Mouse (Mus musculus): ENCODE measurements around the gene Shisa7. TPM values are rescaled to one million over a fixed set of nuclear protein-coding genes. Genes with fewer than 3 reads are reported as not detected.

The Shisa7 gene
- polyA plus RNA-seq, 1 experiment from 2014 or later = 0.05 TPM

GRCm38 (mm10) chr7:4844917-4845309 is 417 bp upstream of the Shisa7 start:
- Histone ChIP-seq H3K9ac (no peak overlapping the region), H3K4me2 (peak overlapping the region; percentile 70), H3K4me1 (replicated peaks) (peaks cover 17% of the 10 kb centered on the region), H3K9me3 (replicated peaks) (no peaks in the 10 kb centered on the region), H3K4me3 (peak overlapping the region; percentile 41), H3K27me3 (peaks cover 79% of the 10 kb centered on the region), H3K27ac (no peak overlapping the region), H3K36me3 (no peaks in the 10 kb centered on the region)
- ATAC-seq (replicated peaks; ENCODE audit: insufficient number of reproducible peaks, insufficient read depth, low FRiP score, low read depth) = peak; percentile 66
- 2% methylated on average over 13 of the region's 13 CpGs for WGBS

- peak overlapping the region; percentile 70 for H3K4me2 ChIP-seq
- ATAC-seq (replicated peaks; ENCODE audit: insufficient number of reproducible peaks, insufficient read depth, low FRiP score, low read depth) = no peak
- peaks cover 17% of the 10 kb centered on the region for H3K4me1 ChIP-seq (replicated peaks)
- peak overlapping the region; percentile 41 for H3K4me3 ChIP-seq
- no peak overlapping the region for H3K27ac ChIP-seq
- no peaks in the 10 kb centered on the region for H3K9me3 ChIP-seq (replicated peaks)
- H3K27me3 ChIP-seq = peaks cover 85% of the 10 kb centered on the region
- 3% methylated on average over 34 of the region's 34 CpGs for WGBS
- H3K9ac ChIP-seq = no peak overlapping the region
- no peaks in the 10 kb centered on the region for H3K36me3 ChIP-seq
Observed at GRCm38 (mm10) chr7:4843604-4844244, 772 bp downstream of the Shisa7 start.

DNA sequence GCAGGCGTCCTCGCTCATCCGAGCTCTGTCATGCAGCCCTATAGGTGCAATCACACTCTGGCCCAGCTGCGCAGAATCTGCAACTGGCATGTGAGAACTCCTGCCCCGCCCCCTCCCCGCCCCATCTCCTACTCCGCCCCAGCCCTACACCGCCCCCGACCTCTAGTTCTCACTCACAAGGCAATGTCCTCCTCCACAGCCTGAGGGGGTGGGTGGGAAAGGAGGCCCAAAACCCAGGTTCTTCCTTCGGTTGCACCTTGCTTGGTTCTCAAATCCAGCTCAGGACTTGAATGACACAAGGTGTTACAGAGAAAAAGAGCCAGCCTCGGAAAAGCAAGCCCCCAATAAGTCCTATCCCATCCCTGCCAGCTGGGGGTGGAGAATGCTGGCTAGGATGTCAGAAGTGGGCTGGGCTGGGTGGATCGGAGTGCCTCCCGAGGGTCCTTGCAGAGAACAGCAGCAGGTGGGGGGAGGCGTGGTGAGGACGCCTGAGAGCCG is 1.8 kb downstream of the Shisa7 start:
- Histone ChIP-seq H3K36me3 (no peaks in the 10 kb centered on the region), H3K27me3 (peaks cover 95% of the 10 kb centered on the region), H3K4me3 (peak overlapping the region; percentile 24), H3K4me2 (peak overlapping the region; percentile 70), H3K9ac (no peak overlapping the region), H3K27ac (no peak overlapping the region), H3K4me1 (replicated peaks) (peaks cover 17% of the 10 kb centered on the region), H3K9me3 (replicated peaks) (no peaks in the 10 kb centered on the region)
- peak; percentile 53 for ATAC-seq (replicated peaks; ENCODE audit: insufficient number of reproducible peaks, insufficient read depth, low FRiP score, low read depth)
- WGBS = under 1% methylated on average over 16 of the region's 16 CpGs

DNA sequence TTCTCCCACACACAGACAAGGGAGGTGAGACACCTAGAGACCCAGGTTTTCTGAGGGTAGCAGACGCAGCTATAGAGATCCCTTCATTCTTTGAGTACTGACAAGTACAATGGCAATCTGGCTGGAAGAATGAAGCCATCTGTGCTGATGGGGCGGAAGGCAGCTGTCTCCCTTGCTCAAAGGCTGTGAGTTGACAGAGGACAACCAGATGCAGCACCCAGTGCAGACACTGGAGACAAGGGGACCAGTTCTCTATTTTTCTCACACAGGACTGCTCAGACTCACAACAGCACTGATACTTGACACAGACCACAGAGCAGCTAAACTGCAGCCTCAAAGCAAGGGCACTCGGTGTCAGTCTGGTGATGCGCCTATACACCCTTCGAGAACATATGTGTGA is 2.4 kb downstream of the Shisa7 start:
- 0 out of 2 replicates have a peak overlapping the region, but pooled peaks have one; percentile 24 for H3K4me3 ChIP-seq
- no peak overlapping the region for H3K9ac ChIP-seq
- ATAC-seq (replicated peaks; ENCODE audit: insufficient number of reproducible peaks, insufficient read depth, low FRiP score, low read depth) = no peak
- no peak overlapping the region for H3K4me2 ChIP-seq
- 53% methylated on average over 5 of the region's 5 CpGs for WGBS
- H3K9me3 ChIP-seq (replicated peaks) = no peaks in the 10 kb centered on the region
- H3K4me1 ChIP-seq (replicated peaks) = peaks cover 17% of the 10 kb centered on the region
- no peaks in the 10 kb centered on the region for H3K36me3 ChIP-seq
- no peak overlapping the region for H3K27ac ChIP-seq
- peaks cover 98% of the 10 kb centered on the region for H3K27me3 ChIP-seq

- Histone ChIP-seq H3K9me3 (replicated peaks) (no peaks in the 10 kb centered on the region), H3K27me3 (peaks cover 95% of the 10 kb centered on the region), H3K9ac (no peak overlapping the region), H3K27ac (no peak overlapping the region), H3K4me1 (replicated peaks) (peaks cover 9% of the 10 kb centered on the region), H3K4me2 (no peak overlapping the region), H3K4me3 (no peak overlapping the region), H3K36me3 (no peaks in the 10 kb centered on the region)
- ATAC-seq (replicated peaks; ENCODE audit: insufficient number of reproducible peaks, insufficient read depth, low FRiP score, low read depth) = no peak
- WGBS = 11% methylated on average over 1 of the region's 1 CpGs
Observed at GRCm38 (mm10) chr7:4837639-4838038, 6.9 kb downstream of the Shisa7 start.

DNA sequence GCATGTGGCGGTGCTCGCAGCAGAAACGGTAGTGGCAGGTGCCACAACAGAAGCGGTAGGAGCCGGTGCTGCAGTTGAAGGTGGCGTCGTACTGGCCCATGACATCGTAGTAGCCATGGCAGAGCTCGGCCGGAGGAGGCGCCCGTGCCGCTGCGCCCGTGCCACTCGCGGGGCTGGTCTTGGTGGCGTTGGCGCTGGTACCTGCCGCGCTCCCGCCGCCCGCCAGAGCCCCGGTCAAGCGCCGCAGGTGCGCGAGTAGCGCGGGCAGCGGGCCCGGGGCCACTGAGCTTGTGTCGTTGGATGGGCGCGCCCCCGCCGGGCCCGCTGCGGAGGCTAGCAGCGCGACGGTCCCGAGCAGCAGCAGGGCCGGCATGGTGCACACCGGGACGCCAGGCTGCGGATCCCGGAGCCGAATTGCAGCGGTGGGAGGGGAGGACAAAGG is 8.1 kb downstream of the Shisa7 start:
- no peaks in the 10 kb centered on the region for H3K9me3 ChIP-seq (replicated peaks)
- under 1% methylated on average over 51 of the region's 51 CpGs for WGBS
- H3K4me2 ChIP-seq = peak overlapping the region; percentile 88
- ATAC-seq (replicated peaks; ENCODE audit: insufficient number of reproducible peaks, insufficient read depth, low FRiP score, low read depth) = peak; percentile 66; the same call in 1 of the 2 replicates
- peaks cover 95% of the 10 kb centered on the region for H3K27me3 ChIP-seq
- H3K4me3 ChIP-seq = peak overlapping the region; percentile 55
- H3K4me1 ChIP-seq (replicated peaks) = peaks cover 9% of the 10 kb centered on the region
- peak overlapping the region; percentile 38 for H3K9ac ChIP-seq
- no peaks in the 10 kb centered on the region for H3K36me3 ChIP-seq
- H3K27ac ChIP-seq = no peak overlapping the region

DNA sequence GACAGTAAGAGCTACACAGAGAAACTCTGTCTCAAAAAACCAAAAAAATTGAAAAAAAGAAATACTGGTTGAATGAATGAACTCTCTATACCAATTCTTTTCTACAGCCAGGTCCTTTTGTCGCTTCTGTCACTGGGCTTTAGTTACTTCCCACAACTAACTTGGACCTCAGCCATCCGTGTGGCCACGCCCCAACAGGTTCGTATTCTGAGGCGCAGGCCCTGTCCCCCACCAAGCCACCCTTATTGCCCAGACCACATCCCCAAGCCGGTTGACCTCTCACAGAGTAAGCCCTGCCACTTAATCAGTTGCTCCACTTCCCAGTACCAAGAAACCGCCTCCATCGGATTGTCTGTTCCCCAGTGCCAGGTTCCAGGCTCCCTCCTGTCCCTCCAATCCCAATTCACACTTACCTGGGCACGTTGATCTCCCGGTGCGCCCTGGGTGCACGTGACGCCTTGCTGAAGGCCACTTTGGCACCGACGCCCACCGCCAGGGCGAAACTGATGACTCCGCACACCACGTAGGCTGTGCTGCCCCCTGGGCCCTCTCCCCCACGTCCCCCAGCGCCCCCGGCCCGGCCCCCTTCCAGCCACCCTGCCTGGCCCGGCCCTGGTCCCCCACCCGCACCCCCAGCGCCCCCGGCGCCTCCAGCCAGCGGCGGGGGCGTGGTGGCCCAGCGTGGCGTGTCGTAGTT is 8.7 kb downstream of the Shisa7 start:
- Histone ChIP-seq H3K4me3 (peak overlapping the region; percentile 55), H3K27me3 (peaks cover 95% of the 10 kb centered on the region), H3K4me1 (replicated peaks) (peaks cover 9% of the 10 kb centered on the region), H3K9me3 (replicated peaks) (no peaks in the 10 kb centered on the region), H3K27ac (no peak overlapping the region), H3K4me2 (peak overlapping the region; percentile 88), H3K9ac (0 out of 2 replicates have a peak overlapping the region, but pooled peaks have one; percentile 38), H3K36me3 (no peaks in the 10 kb centered on the region)
- ATAC-seq (replicated peaks; ENCODE audit: insufficient number of reproducible peaks, insufficient read depth, low FRiP score, low read depth) = peak; percentile 54; the same call in 1 of the 2 replicates
- 4% methylated on average over 34 of the region's 34 CpGs for WGBS

DNA sequence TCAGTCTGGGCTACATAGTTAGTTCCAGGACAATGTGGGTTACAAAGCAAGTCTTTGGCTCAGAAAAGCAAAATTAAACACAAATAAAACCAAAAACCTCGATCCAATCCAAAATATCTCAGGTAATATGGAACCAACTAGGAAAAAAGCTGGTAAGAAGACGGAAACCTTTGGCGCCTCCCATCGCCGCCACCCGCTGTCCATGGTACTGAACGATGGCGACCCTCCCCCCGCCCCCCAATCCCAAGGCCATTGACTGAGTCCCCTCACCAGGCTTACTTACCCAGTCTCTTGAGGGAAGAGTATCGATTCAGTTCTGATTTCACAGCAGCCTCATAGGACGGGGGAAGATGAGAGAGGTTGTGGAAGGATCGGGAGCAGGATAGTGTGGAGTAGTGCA is 14.0 kb downstream of the Shisa7 start:
- Histone ChIP-seq H3K9ac (no peak overlapping the region), H3K27ac (no peak overlapping the region), H3K4me1 (replicated peaks) (no peaks in the 10 kb centered on the region), H3K9me3 (replicated peaks) (no peaks in the 10 kb centered on the region), H3K4me3 (no peak overlapping the region), H3K36me3 (no peaks in the 10 kb centered on the region), H3K4me2 (no peak overlapping the region), H3K27me3 (peaks cover 62% of the 10 kb centered on the region)
- ATAC-seq (replicated peaks; ENCODE audit: insufficient number of reproducible peaks, insufficient read depth, low FRiP score, low read depth) = no peak
- WGBS = 6% methylated on average over 12 of the region's 12 CpGs

DNA sequence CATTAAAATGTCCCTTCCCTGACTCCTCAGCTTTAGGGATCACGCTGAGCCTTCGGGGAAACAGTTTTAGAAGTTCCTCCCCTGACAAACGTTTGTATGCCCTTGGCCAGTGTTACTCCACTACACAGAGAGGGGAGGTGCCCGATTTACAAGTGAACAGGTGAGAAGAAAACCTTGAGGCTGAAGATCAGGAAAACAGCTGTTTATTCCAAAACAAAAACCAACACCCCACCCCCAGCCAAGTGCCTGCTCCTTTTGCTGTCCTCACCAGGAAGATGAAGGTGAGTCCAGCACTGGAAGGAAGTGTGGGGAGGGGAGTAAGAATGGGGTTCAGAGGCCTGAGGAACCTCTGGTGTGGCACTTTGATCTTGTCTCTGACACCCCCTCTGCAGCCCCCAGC is 19.1 kb downstream of the Shisa7 start:
- Histone ChIP-seq H3K9ac (no peak overlapping the region), H3K9me3 (replicated peaks) (no peaks in the 10 kb centered on the region), H3K4me2 (no peak overlapping the region), H3K4me3 (no peak overlapping the region), H3K27ac (no peak overlapping the region), H3K4me1 (replicated peaks) (peaks cover 11% of the 10 kb centered on the region), H3K36me3 (no peaks in the 10 kb centered on the region), H3K27me3 (peaks cover 16% of the 10 kb centered on the region)
- no peak for ATAC-seq (replicated peaks; ENCODE audit: insufficient number of reproducible peaks, insufficient read depth, low FRiP score, low read depth)
- 43% methylated on average over 4 of the region's 4 CpGs for WGBS

GRCm38 (mm10) chr7:4822162-4822907 is 22.2 kb downstream of the Shisa7 start:
- Histone ChIP-seq H3K4me2 (no peak overlapping the region), H3K4me1 (replicated peaks) (peaks cover 11% of the 10 kb centered on the region), H3K9me3 (replicated peaks) (no peaks in the 10 kb centered on the region), H3K4me3 (no peak overlapping the region), H3K27ac (no peak overlapping the region; the same call in 1 of the 2 replicates), H3K9ac (no peak overlapping the region), H3K36me3 (no peaks in the 10 kb centered on the region), H3K27me3 (no peaks in the 10 kb centered on the region)
- 51% methylated on average over 6 of the region's 6 CpGs for WGBS
- no peak for ATAC-seq (replicated peaks; ENCODE audit: insufficient number of reproducible peaks, insufficient read depth, low FRiP score, low read depth)

DNA sequence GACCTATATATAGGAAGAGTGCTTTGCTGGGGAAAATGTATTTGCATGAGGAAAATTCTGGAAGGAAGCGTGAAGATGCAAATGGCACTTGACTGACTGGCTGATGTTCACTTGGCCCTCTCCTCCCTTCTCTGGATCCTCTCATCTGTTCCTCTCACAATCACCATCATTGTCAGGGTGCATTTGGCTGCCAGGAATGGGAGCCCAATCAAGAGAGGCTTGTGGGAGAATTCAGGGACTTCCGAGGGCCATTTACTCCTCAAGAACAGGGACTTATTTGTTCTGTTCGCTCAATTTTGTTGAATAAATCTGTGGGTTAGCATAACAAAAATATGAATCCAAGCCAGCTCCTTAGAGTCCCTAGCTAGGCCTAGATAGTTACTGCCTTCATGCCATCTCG is 22.8 kb downstream of the Shisa7 start:
- H3K4me3 ChIP-seq = no peak overlapping the region
- H3K27me3 ChIP-seq = no peaks in the 10 kb centered on the region
- peaks cover 11% of the 10 kb centered on the region for H3K4me1 ChIP-seq (replicated peaks)
- no peak overlapping the region for H3K9ac ChIP-seq
- WGBS = 74% methylated on average over 4 of the region's 4 CpGs
- H3K36me3 ChIP-seq = no peaks in the 10 kb centered on the region
- no peak overlapping the region for H3K27ac ChIP-seq
- H3K9me3 ChIP-seq (replicated peaks) = no peaks in the 10 kb centered on the region
- ATAC-seq (replicated peaks; ENCODE audit: insufficient number of reproducible peaks, insufficient read depth, low FRiP score, low read depth) = no peak
- H3K4me2 ChIP-seq = no peak overlapping the region

Measured in heart, embryonic 15.5 days (tissue).